Mouse (Mus musculus) left cerebral cortex, postnatal 4 days (tissue): ENCODE measurements around the gene Lrrc74b. TPM values are rescaled to one million over a fixed set of nuclear protein-coding genes. Genes with fewer than 3 reads are reported as not detected.

Source experiments
- DNase-seq: peaks from one replicate; pipeline ENCODE4 v3.0.0-alpha.2; 2022
- intact Hi-C: fragments of 180-260 bp; cut with DNase I; formaldehyde crosslinking; loops from one replicate; pipeline ENCODE4 v1.15.1; 2025
- total RNA-seq, 2 experiments: library from RNA; stranded (reverse); gene quantifications; 2 replicates each; pipeline ENCODE4 v1.2.3; 2021

The Lrrc74b gene
- total RNA-seq, 2 experiments from 2014 or later = 0.68 to 1.4 TPM

GRCm38 (mm10) chr16:17507018-17507552 is 54.0 kb downstream of the Lrrc74b start:
- intact Hi-C loops = no loop called here
- no peak for DNase-seq

GRCm38 (mm10) chr16:17502681-17503080 is 58.4 kb downstream of the Lrrc74b start:
- intact Hi-C loops = no loop called here
- DNase-seq = no peak

DNA sequence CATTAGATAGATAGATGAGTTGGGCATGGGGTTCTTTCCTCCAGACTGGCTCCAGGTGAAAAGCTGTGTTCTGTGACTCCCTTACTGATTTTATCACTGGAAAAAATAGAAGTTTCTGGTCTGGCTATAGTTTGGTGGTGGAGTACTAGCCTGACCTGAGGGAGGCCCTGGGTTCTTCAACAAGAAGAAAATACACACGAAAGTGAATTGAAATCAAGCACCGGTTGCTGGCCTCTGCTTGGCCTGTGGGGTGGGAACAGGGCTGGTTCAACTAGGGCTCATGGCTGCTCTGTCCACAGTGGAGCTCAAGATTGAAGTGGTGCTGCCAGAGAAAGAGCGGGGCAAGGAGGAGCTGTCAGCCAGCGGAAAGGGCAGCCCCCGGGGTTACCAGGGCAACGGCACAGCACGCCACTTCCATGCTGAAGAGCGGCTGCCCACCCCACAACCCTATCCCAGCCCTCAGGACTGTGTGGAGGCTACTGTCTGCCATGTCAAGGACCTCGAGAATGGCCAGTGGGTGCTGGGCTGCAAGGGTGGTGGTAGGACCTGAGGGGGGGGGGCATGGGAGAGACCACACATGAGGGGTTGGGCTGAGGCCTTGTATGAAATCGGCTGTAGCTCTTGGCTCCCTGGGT is 61.7 kb downstream of the Lrrc74b start:
- peak; percentile 86 for DNase-seq
- intact Hi-C loops = no loop called here

- intact Hi-C loops = no loop called here
These were observed 64.3 kb downstream of the Lrrc74b start for GRCm38 (mm10) chr16:17496499-17497305.

More at GRCm38 (mm10) chr16:17496499-17497305, 64.3 kb downstream of the Lrrc74b start:
- DNase-seq = peak; percentile 78

Other genes with a start within 250 kb of the Lrrc74b start
- 1 to 10 TPM; 2.7 to 2.8 TPM for gene Serpind1, start 229.9 kb downstream of the Lrrc74b start, total RNA-seq
- 10 to 100 TPM; 33.7 to 35.0 TPM for gene Snap29, start 155.3 kb downstream of the Lrrc74b start, total RNA-seq
- gene Pi4ka, start 154.9 kb downstream of the Lrrc74b start, total RNA-seq = 100 to 1,000 TPM; 150 to 152 TPM
- gene Crkl, start 109.3 kb downstream of the Lrrc74b start, total RNA-seq = 10 to 100 TPM; 35.7 to 35.8 TPM
- 10 to 100 TPM in 1 of 2 experiments, 1 to 10 TPM in 1; 9.3 to 13.6 TPM for gene Aifm3, start 71.6 kb downstream of the Lrrc74b start, total RNA-seq
- 100 to 1,000 TPM; 158 to 182 TPM for gene Lztr1, start 52.6 kb downstream of the Lrrc74b start, total RNA-seq
- gene Thap7, start 30.1 kb downstream of the Lrrc74b start, total RNA-seq = 10 to 100 TPM; 34.5 to 36.4 TPM
- gene P2rx6, start 638 bp upstream of the Lrrc74b start, total RNA-seq = under 1 TPM; 0.36 to 0.68 TPM
- 10 to 100 TPM; 48.1 to 53.6 TPM for gene Slc7a4, start 22.0 kb upstream of the Lrrc74b start, total RNA-seq
- 10 to 100 TPM; 49.9 to 51.7 TPM for gene Smpd4, start 58.1 kb upstream of the Lrrc74b start, total RNA-seq
- 10 to 100 TPM; 17.5 to 20.9 TPM for gene Ccdc74a, start 85.2 kb upstream of the Lrrc74b start, total RNA-seq
- gene Med15, start 171.6 kb upstream of the Lrrc74b start, total RNA-seq = 10 to 100 TPM; 78.9 to 80.8 TPM
- gene Klhl22, start 198.4 kb upstream of the Lrrc74b start, total RNA-seq = 10 to 100 TPM; 86.2 to 95.3 TPM
- 1 to 10 TPM; 5.6 to 6.3 TPM for gene Scarf2, start 236.0 kb upstream of the Lrrc74b start, total RNA-seq